In the genomic region with DNA sequence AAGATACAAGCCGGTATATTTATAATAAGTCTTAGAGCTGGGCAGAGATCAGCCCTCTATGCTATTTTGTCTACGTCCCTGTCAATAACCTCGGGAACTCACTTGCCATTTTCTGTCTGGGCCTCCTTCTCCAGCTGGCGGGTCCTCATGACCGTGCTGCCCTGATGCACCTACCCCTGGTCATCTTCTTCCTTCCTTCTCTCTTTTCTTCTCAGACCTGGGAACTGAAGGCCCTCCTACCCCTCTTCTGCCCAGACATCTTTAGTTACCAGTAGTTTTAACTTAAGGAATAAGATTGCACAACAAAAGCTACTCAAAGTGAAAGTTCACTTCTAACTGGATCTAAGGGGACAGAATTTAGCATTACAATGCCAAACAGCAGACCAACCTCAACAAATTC, we compare ENCODE assay signal across 26 mouse cellular contexts. TPM values are rescaled to one million over a fixed set of nuclear protein-coding genes. Genes with fewer than 3 reads are reported as not detected.
DNase-seq lines count a peak whose midpoint lies in the region; ATAC-seq and TF ChIP-seq lines count a peak whose summit lies in the region.
"Had no signal": no experiment of that assay in that cellular context is flagged by ENCODE, and none has a peak within 500 bp of the region (broad histone marks: within the 10 kb centered on the region; RNA-seq: fewer than 3 reads in every experiment).

No protein-coding gene starts in this region.

- TF ChIP-seq CTCF in gastrocnemius, adult 2 months (IDR thresholded peaks at IDR 0.05), result no peak
- no peak for TF ChIP-seq CTCF in liver, adult 2 months (IDR thresholded peaks at IDR 0.05; ENCODE audit: low read depth, low read length)
- TF ChIP-seq CTCF in lung, postnatal 0 days (IDR thresholded peaks at IDR 0.05), result no peak

- intact Hi-C loops in gastrocnemius, adult 2 months (cut with DNase I), result loop anchor here (1.0 kb wide), 1 partner anchor 12 kb away; no protein-coding TSS in a partner anchor

- H3K79me2 ChIP-seq in liver, adult 2 months (ENCODE audit: control insufficient read depth, insufficient read depth, low read length), result no peaks in the 10 kb centered on the region; the same call in 1 of the 2 replicates

- no peak for ATAC-seq in liver, embryonic 12.5 days
- ATAC-seq in lung, postnatal 0 days, result no peak
- ATAC-seq in granulocyte monocyte progenitor cell, adult 5-6 weeks (replicated peaks; ENCODE audit: poor library complexity, severe bottlenecking), result peak; percentile 52
- ATAC-seq: activated CD4-positive, CD25-positive, alpha-beta regulatory T cell, adult 4 months; CD4-positive, CD25-positive, alpha-beta regulatory T cell, adult 4 months; forebrain, embryonic 13.5 days; forebrain, embryonic 15.5 days; Patski had no signal

- no peaks in the 10 kb centered on the region for H3K27me3 ChIP-seq in liver, adult 2 months (ENCODE audit: control insufficient read depth, insufficient read depth, low read length)
- no peaks in the 10 kb centered on the region for H3K27me3 ChIP-seq in liver, embryonic 12.5 days (replicated peaks)
- no peaks in the 10 kb centered on the region for H3K27me3 ChIP-seq in lung, postnatal 0 days (replicated peaks; ENCODE audit: insufficient read depth, low read length)
- H3K27me3 ChIP-seq: CH12.LX; embryonic facial prominence, embryonic 12.5 days; forebrain, embryonic 13.5 days; forebrain, embryonic 15.5 days; Patski had no signal

- TF ChIP-seq POLR2A in liver, adult 2 months (IDR thresholded peaks at IDR 0.05; ENCODE audit: extremely low read depth, insufficient read depth, low read length), result no peak

- no peak overlapping the region for H3K4me3 ChIP-seq in gastrocnemius, adult 2 months
- H3K4me3 ChIP-seq in liver, adult 2 months (ENCODE audit: insufficient read depth, low read depth, low read length), result no peak overlapping the region
- H3K4me3 ChIP-seq in liver, embryonic 12.5 days, result no peak overlapping the region
- H3K4me3 ChIP-seq in lung, postnatal 0 days (ENCODE audit: low read depth, low read length), result no peak overlapping the region
- H3K4me3 ChIP-seq: embryonic facial prominence, embryonic 10.5 days; embryonic facial prominence, embryonic 12.5 days; forebrain, embryonic 13.5 days; forebrain, embryonic 15.5 days had no signal

- peaks cover 41% of the 10 kb centered on the region for H3K4me1 ChIP-seq in liver, adult 2 months (ENCODE audit: control insufficient read depth, insufficient read depth, low read length)
- H3K4me1 ChIP-seq in liver, embryonic 12.5 days, result peaks cover 3% of the 10 kb centered on the region; the same call in 1 of the 2 replicates
- peaks cover 20% of the 10 kb centered on the region; the same call in 1 of the 2 replicates for H3K4me1 ChIP-seq in lung, postnatal 0 days (ENCODE audit: insufficient read depth, low read depth, low read length)
- H3K4me1 ChIP-seq: embryonic facial prominence, embryonic 10.5 days; embryonic facial prominence, embryonic 12.5 days; forebrain, embryonic 13.5 days; forebrain, embryonic 15.5 days had no signal

- H3K4me2 ChIP-seq in liver, embryonic 12.5 days, result no peak overlapping the region
- H3K4me2 ChIP-seq in lung, postnatal 0 days (replicated peaks; ENCODE audit: low read depth, low read length), result no peak overlapping the region
- H3K4me2 ChIP-seq: embryonic facial prominence, embryonic 12.5 days; forebrain, embryonic 13.5 days; forebrain, embryonic 15.5 days had no signal

- no peak overlapping the region for H3K9ac ChIP-seq in liver, adult 2 months (ENCODE audit: low read depth, low read length)
- H3K9ac ChIP-seq in liver, embryonic 12.5 days, result no peak overlapping the region
- no peak overlapping the region for H3K9ac ChIP-seq in lung, postnatal 0 days (replicated peaks; ENCODE audit: low read depth)
- H3K9ac ChIP-seq: embryonic facial prominence, embryonic 12.5 days; forebrain, embryonic 13.5 days; forebrain, embryonic 15.5 days had no signal

- 0 out of 2 replicates have a peak, but pooled peaks cover 2% of the 10 kb centered on the region for H3K36me3 ChIP-seq in liver, adult 2 months (ENCODE audit: control insufficient read depth, insufficient read depth, low read length)
- peaks cover 33% of the 10 kb centered on the region for H3K36me3 ChIP-seq in liver, embryonic 12.5 days
- H3K36me3 ChIP-seq in lung, postnatal 0 days (ENCODE audit: insufficient read depth, low read length), result no peaks in the 10 kb centered on the region
- H3K36me3 ChIP-seq: embryonic facial prominence, embryonic 12.5 days; forebrain, embryonic 15.5 days had no signal

- H3K9me3 ChIP-seq in liver, embryonic 12.5 days (replicated peaks), result no peaks in the 10 kb centered on the region
- H3K9me3 ChIP-seq in lung, postnatal 0 days (ENCODE audit: low read length), result no peaks in the 10 kb centered on the region
- H3K9me3 ChIP-seq: embryonic facial prominence, embryonic 10.5 days; embryonic facial prominence, embryonic 12.5 days; forebrain, embryonic 13.5 days; forebrain, embryonic 15.5 days; G1E had no signal

- TF ChIP-seq EP300 in lung, postnatal 0 days (IDR thresholded peaks at IDR 0.05), result no peak

- no peak for DNase-seq in gastrocnemius, adult 2 months
- no peak for DNase-seq in gastrocnemius, adult 8-10 months (ENCODE audit: low spot score in 2 of 2)
- no peak for DNase-seq in liver, adult 2 months (ENCODE audit: extremely low read depth, low read depth, low spot score)
- peak; percentile 40 for DNase-seq in lung, postnatal 0 days (ENCODE audit: low spot score)
- DNase-seq in lung, postnatal 10 days, result no peak
- DNase-seq in kidney, postnatal 4 days, result no peak
- DNase-seq: adrenal gland, adult 2 months; adrenal gland, postnatal 10 days; adrenal gland, postnatal 25 days; B cell, adult 2 months; cerebellum, adult 11-12 months; cerebellum, adult 2 months; cerebellum, adult 9-10 months; cerebellum, postnatal 10 days; cerebellum, postnatal 25 days had no signal

- WGBS in liver, adult 2 months, result 51% methylated on average over 5 of the region's 5 CpGs
- 69% methylated on average over 5 of the region's 5 CpGs for WGBS in liver, embryonic 12.5 days (ENCODE audit: insufficient replicate concordance)
- WGBS in lung, postnatal 0 days, result 83% methylated on average over 5 of the region's 5 CpGs

- H3K27ac ChIP-seq in gastrocnemius, adult 2 months, result peak overlapping the region; percentile 38; the same call in 1 of the 2 replicates
- H3K27ac ChIP-seq in liver, adult 2 months (replicated peaks; ENCODE audit: insufficient read depth, low read depth, low read length), result peak overlapping the region; percentile 54
- no peak overlapping the region for H3K27ac ChIP-seq in liver, embryonic 12.5 days
- no peak overlapping the region for H3K27ac ChIP-seq in lung, postnatal 0 days (ENCODE audit: low read length)
- H3K27ac ChIP-seq: embryonic facial prominence, embryonic 10.5 days; embryonic facial prominence, embryonic 12.5 days; forebrain, embryonic 13.5 days; forebrain, embryonic 15.5 days had no signal

RNA-seq across cellular contexts. Expression of a gene that starts 3.5 kb away (rescaled TPM):
- total RNA-seq in gastrocnemius, adult 2 months (2021), result 10 to 100 TPM; 16.6 to 16.8 TPM
- 10 to 100 TPM in 2 of 4 experiments, 1 to 10 TPM in 2; 5.9 to 17.4 (median 10.6) TPM for total RNA-seq in gastrocnemius, adult 8-10 months (2022)
- total RNA-seq in liver, adult 2 months (2014; rRNA removed), result 661 and 727 TPM in 2 replicates
- polyA plus RNA-seq in liver, adult 2 months (2012; rRNA removed), result 566 and 586 TPM in 2 replicates
- polyA plus RNA-seq in liver, embryonic 12.5 days (2016; fragmentation: Nextera tagmentation; extraction: Ambion mirVana), result 0.24 and 0.50 TPM in 2 replicates
- 57.1 and 58.4 TPM in 2 replicates for polyA plus RNA-seq in lung, postnatal 0 days (2015; fragmentation: Nextera tagmentation; extraction: Ambion mirVana)
- 0.85 TPM in 1 of 2 replicates, not detected in the other for total RNA-seq in granulocyte monocyte progenitor cell, adult 5-6 weeks (2014; fragmentation: Nextera tagmentation)
- 0.56 and 1.6 TPM in 2 replicates for total RNA-seq in granulocyte monocyte progenitor cell, adult 5-6 weeks (2017)
- polyA plus RNA-seq: G1E had no signal

RNA-seq across cellular contexts. Expression of a gene that starts 15.5 kb away (rescaled TPM):
- 10 to 100 TPM; 35.1 to 36.9 TPM for total RNA-seq in gastrocnemius, adult 2 months (2021)
- 10 to 100 TPM; 31.9 to 44.1 (median 39.4) TPM for total RNA-seq in gastrocnemius, adult 8-10 months (2022)
- total RNA-seq in liver, adult 2 months (2014; rRNA removed), result 15.6 and 20.5 TPM in 2 replicates
- 35.6 and 37.7 TPM in 2 replicates for polyA plus RNA-seq in liver, adult 2 months (2012; rRNA removed)
- polyA plus RNA-seq in liver, embryonic 12.5 days (2016; fragmentation: Nextera tagmentation; extraction: Ambion mirVana), result 134 and 153 TPM in 2 replicates
- 76.1 and 77.4 TPM in 2 replicates for polyA plus RNA-seq in lung, postnatal 0 days (2015; fragmentation: Nextera tagmentation; extraction: Ambion mirVana)
- total RNA-seq in granulocyte monocyte progenitor cell, adult 5-6 weeks (2014; fragmentation: Nextera tagmentation), result 151 and 195 TPM in 2 replicates
- total RNA-seq in granulocyte monocyte progenitor cell, adult 5-6 weeks (2017), result 135 and 158 TPM in 2 replicates

RNA-seq across cellular contexts. Expression of a gene that starts 15.9 kb away (rescaled TPM):
- 1 to 10 TPM; 2.7 to 3.3 TPM for total RNA-seq in gastrocnemius, adult 2 months (2021)
- total RNA-seq in gastrocnemius, adult 8-10 months (2022), result 1 to 10 TPM; 2.3 to 2.8 (median 2.6) TPM
- total RNA-seq in liver, adult 2 months (2014; rRNA removed), result 4.1 and 4.6 TPM in 2 replicates
- polyA plus RNA-seq in liver, adult 2 months (2012; rRNA removed), result 11.3 and 15.4 TPM in 2 replicates
- 4.5 and 5.1 TPM in 2 replicates for polyA plus RNA-seq in liver, embryonic 12.5 days (2016; fragmentation: Nextera tagmentation; extraction: Ambion mirVana)
- polyA plus RNA-seq in lung, postnatal 0 days (2015; fragmentation: Nextera tagmentation; extraction: Ambion mirVana), result 9.2 and 10.4 TPM in 2 replicates
- total RNA-seq in granulocyte monocyte progenitor cell, adult 5-6 weeks (2014; fragmentation: Nextera tagmentation), result 9.3 and 13.3 TPM in 2 replicates
- 5.4 and 6.3 TPM in 2 replicates for total RNA-seq in granulocyte monocyte progenitor cell, adult 5-6 weeks (2017)

RNA-seq across cellular contexts. Expression of a gene that starts 27.9 kb away (rescaled TPM):
- total RNA-seq in gastrocnemius, adult 2 months (2021), result 1 to 10 TPM; 2.3 to 2.4 TPM
- total RNA-seq in gastrocnemius, adult 8-10 months (2022), result 1 to 10 TPM; 1.3 to 5.9 (median 3.1) TPM
- total RNA-seq in liver, adult 2 months (2014; rRNA removed), result 7.7 and 9.0 TPM in 2 replicates
- polyA plus RNA-seq in liver, adult 2 months (2012; rRNA removed), result 10.6 and 22.7 TPM in 2 replicates
- 77.9 and 86.6 TPM in 2 replicates for polyA plus RNA-seq in liver, embryonic 12.5 days (2016; fragmentation: Nextera tagmentation; extraction: Ambion mirVana)
- 61.4 and 65.3 TPM in 2 replicates for polyA plus RNA-seq in lung, postnatal 0 days (2015; fragmentation: Nextera tagmentation; extraction: Ambion mirVana)
- 497 and 510 TPM in 2 replicates for total RNA-seq in granulocyte monocyte progenitor cell, adult 5-6 weeks (2014; fragmentation: Nextera tagmentation)
- total RNA-seq in granulocyte monocyte progenitor cell, adult 5-6 weeks (2017), result 409 and 441 TPM in 2 replicates

RNA-seq across cellular contexts. Expression of a gene that starts 30.6 kb away (rescaled TPM):
- 10 to 100 TPM; 30.0 to 34.1 TPM for total RNA-seq in gastrocnemius, adult 2 months (2021)
- total RNA-seq in gastrocnemius, adult 8-10 months (2022), result 10 to 100 TPM; 26.7 to 43.5 (median 34.7) TPM
- total RNA-seq in liver, adult 2 months (2014; rRNA removed), result 7.7 and 10.7 TPM in 2 replicates
- 34.7 and 54.2 TPM in 2 replicates for polyA plus RNA-seq in liver, adult 2 months (2012; rRNA removed)
- polyA plus RNA-seq in liver, embryonic 12.5 days (2016; fragmentation: Nextera tagmentation; extraction: Ambion mirVana), result 36.3 and 42.4 TPM in 2 replicates
- 42.9 and 49.5 TPM in 2 replicates for polyA plus RNA-seq in lung, postnatal 0 days (2015; fragmentation: Nextera tagmentation; extraction: Ambion mirVana)
- total RNA-seq in granulocyte monocyte progenitor cell, adult 5-6 weeks (2014; fragmentation: Nextera tagmentation), result 129 and 133 TPM in 2 replicates
- total RNA-seq in granulocyte monocyte progenitor cell, adult 5-6 weeks (2017), result 53.3 and 79.1 TPM in 2 replicates

Comparison
In these comparisons a context has a peak if more than half of its experiments do, and no peak if none do; other contexts are left out.
1. H3K27ac ChIP-seq: peak in gastrocnemius, adult 2 months (single experiment) and liver, adult 2 months (single experiment); none in liver, embryonic 12.5 days (single experiment) and lung, postnatal 0 days (single experiment).
2. RNA of a gene that starts 3.5 kb away (total RNA-seq): 661 to 727 TPM in liver, adult 2 months; 16.6 to 16.8 TPM in gastrocnemius, adult 2 months, 5.9 to 17.4 TPM in gastrocnemius, adult 8-10 months and 0.56 to 1.6 TPM in granulocyte monocyte progenitor cell, adult 5-6 weeks; every median in the first group is over 10 times any median in the second.